8 mouse cellular contexts compared by ENCODE assay signal in genomic region chr16:32814539-32814938, GRCm38 (mm10). TPM values are rescaled to one million over a fixed set of nuclear protein-coding genes. Genes with fewer than 3 reads are reported as not detected.
A peak's percentile ranks its signal among the peaks of the same experiment; 100 is the strongest.
DNase-seq lines count a peak whose midpoint lies in the region; ATAC-seq and TF ChIP-seq lines count a peak whose summit lies in the region.

No protein-coding gene starts in this region.

- H3K36me3 ChIP-seq in hindbrain, embryonic 15.5 days, result no peaks in the 10 kb centered on the region
- H3K36me3 ChIP-seq in limb, embryonic 15.5 days, result no peaks in the 10 kb centered on the region
- H3K36me3 ChIP-seq in midbrain, embryonic 15.5 days (replicated peaks), result no peaks in the 10 kb centered on the region

- DNase-seq in left cerebral cortex, adult 2 months (ENCODE audit: extremely low spot score in 1 of 2, low spot score in 2 of 2), result peak; percentile 18 to 20
- DNase-seq in left cerebral cortex, adult 11 months (ENCODE audit: low spot score), result no peak
- peak; percentile 47 to 55 for DNase-seq in cerebellum, adult 2 months
- peak; percentile 23 for DNase-seq in forelimb bud, embryonic 11.5 days (ENCODE audit: low read depth, low spot score)
- DNase-seq in thymus, postnatal 14 days, result peak; percentile 54

- no peak for TF ChIP-seq POLR2A in cerebellum, adult 2 months (IDR thresholded peaks at IDR 0.05; ENCODE audit: borderline replicate concordance, insufficient read depth, low read length)

- H3K9ac ChIP-seq in hindbrain, embryonic 15.5 days, result no peak overlapping the region
- H3K9ac ChIP-seq in limb, embryonic 15.5 days, result no peak overlapping the region
- H3K9ac ChIP-seq in midbrain, embryonic 15.5 days, result peak overlapping the region; percentile 17; the same call in 1 of the 2 replicates

- H3K9me3 ChIP-seq in hindbrain, embryonic 15.5 days, result no peaks in the 10 kb centered on the region
- no peaks in the 10 kb centered on the region for H3K9me3 ChIP-seq in limb, embryonic 15.5 days
- H3K9me3 ChIP-seq in midbrain, embryonic 15.5 days, result no peaks in the 10 kb centered on the region

- peak overlapping the region; percentile 31 for H3K4me3 ChIP-seq in left cerebral cortex, adult 2 months
- peak overlapping the region; percentile 86 for H3K4me3 ChIP-seq in cerebellum, adult 2 months (replicated peaks; ENCODE audit: insufficient read depth, low read depth, low read length)
- peak overlapping the region; percentile 32 for H3K4me3 ChIP-seq in hindbrain, embryonic 15.5 days
- H3K4me3 ChIP-seq in limb, embryonic 15.5 days, result peak overlapping the region; percentile 31
- peak overlapping the region; percentile 34 for H3K4me3 ChIP-seq in midbrain, embryonic 15.5 days

- intact Hi-C loops in left cerebral cortex, adult 2 months (cut with DNase I), result loop anchor here (5.0 to 10.0 kb wide), 3 partner anchors 73 to 340 kb away; no protein-coding TSS in a partner anchor

- no peaks in the 10 kb centered on the region for H3K27me3 ChIP-seq in cerebellum, adult 2 months (ENCODE audit: control insufficient read depth, insufficient read depth, low read length)
- no peaks in the 10 kb centered on the region for H3K27me3 ChIP-seq in hindbrain, embryonic 15.5 days
- no peaks in the 10 kb centered on the region for H3K27me3 ChIP-seq in limb, embryonic 15.5 days
- no peaks in the 10 kb centered on the region for H3K27me3 ChIP-seq in midbrain, embryonic 15.5 days (replicated peaks)

- no peaks in the 10 kb centered on the region; the same call in 1 of the 2 replicates for H3K4me1 ChIP-seq in cerebellum, adult 2 months (ENCODE audit: control insufficient read depth, insufficient read depth, low read length)
- peaks cover 4% of the 10 kb centered on the region for H3K4me1 ChIP-seq in hindbrain, embryonic 15.5 days (replicated peaks)
- H3K4me1 ChIP-seq in limb, embryonic 15.5 days, result peaks cover 13% of the 10 kb centered on the region
- H3K4me1 ChIP-seq in midbrain, embryonic 15.5 days, result peaks cover 9% of the 10 kb centered on the region

- no peak for TF ChIP-seq CTCF in left cerebral cortex, adult 2 months (IDR thresholded peaks at IDR 0.05)
- TF ChIP-seq CTCF in cerebellum, adult 2 months (IDR thresholded peaks at IDR 0.05; ENCODE audit: borderline replicate concordance, insufficient read depth, low read depth, low read length), result no peak

- ATAC-seq in hindbrain, embryonic 15.5 days (ENCODE audit: low FRiP score, low read depth), result 0 out of 2 replicates have a peak, but pooled peaks have one; percentile 13
- ATAC-seq in limb, embryonic 15.5 days (ENCODE audit: insufficient number of reproducible peaks, low FRiP score, low TSS enrichment, low read depth), result 0 out of 2 replicates have a peak, but pooled peaks have one; percentile 24
- 0 out of 2 replicates have a peak, but pooled peaks have one; percentile 27 for ATAC-seq in midbrain, embryonic 15.5 days (replicated peaks)

- H3K4me2 ChIP-seq in hindbrain, embryonic 15.5 days, result peak overlapping the region; percentile 56
- peak overlapping the region; percentile 58 for H3K4me2 ChIP-seq in limb, embryonic 15.5 days
- peak overlapping the region; percentile 58 for H3K4me2 ChIP-seq in midbrain, embryonic 15.5 days

- H3K27ac ChIP-seq in left cerebral cortex, adult 2 months, result no peak overlapping the region
- H3K27ac ChIP-seq in cerebellum, adult 2 months (ENCODE audit: insufficient read depth, low read length), result no peak overlapping the region
- H3K27ac ChIP-seq in hindbrain, embryonic 15.5 days (replicated peaks), result no peak overlapping the region
- no peak overlapping the region for H3K27ac ChIP-seq in limb, embryonic 15.5 days
- H3K27ac ChIP-seq in midbrain, embryonic 15.5 days, result no peak overlapping the region

- WGBS in cerebellum, adult 2 months, result 29% methylated on average over 14 of the region's 14 CpGs
- 30% methylated on average over 14 of the region's 14 CpGs for WGBS in hindbrain, embryonic 15.5 days
- 14% methylated on average over 14 of the region's 14 CpGs for WGBS in limb, embryonic 15.5 days
- WGBS in midbrain, embryonic 15.5 days, result 29% methylated on average over 14 of the region's 14 CpGs

RNA-seq across cellular contexts. Expression of gene Smbd1, which starts 4.3 kb away (rescaled TPM):
- total RNA-seq in left cerebral cortex, adult 2 months (2021), result not detected
- not detected in 2 replicates for polyA plus RNA-seq in cerebellum, adult 2 months (2012; rRNA removed)
- polyA plus RNA-seq in hindbrain, embryonic 15.5 days (2015; fragmentation: Nextera tagmentation; extraction: Ambion mirVana), result not detected in 2 replicates
- not detected in 2 replicates for polyA plus RNA-seq in limb, embryonic 15.5 days (2015; fragmentation: Nextera tagmentation; extraction: Ambion mirVana)
- polyA plus RNA-seq in midbrain, embryonic 15.5 days (2015; fragmentation: Nextera tagmentation; extraction: Ambion mirVana), result not detected in 2 replicates

RNA-seq across cellular contexts. Expression of gene Muc20, which starts 17.3 kb away (rescaled TPM):
- not detected for total RNA-seq in left cerebral cortex, adult 2 months (2021)
- not detected in 2 replicates for polyA plus RNA-seq in cerebellum, adult 2 months (2012; rRNA removed)
- polyA plus RNA-seq in hindbrain, embryonic 15.5 days (2015; fragmentation: Nextera tagmentation; extraction: Ambion mirVana), result 0.06 TPM in 1 of 2 replicates, not detected in the other
- 0.15 TPM in 1 of 2 replicates, not detected in the other for polyA plus RNA-seq in limb, embryonic 15.5 days (2015; fragmentation: Nextera tagmentation; extraction: Ambion mirVana)
- polyA plus RNA-seq in midbrain, embryonic 15.5 days (2015; fragmentation: Nextera tagmentation; extraction: Ambion mirVana), result not detected in 2 replicates

Comparison
In these comparisons a context has a peak if more than half of its experiments do, and no peak if none do; other contexts are left out.
1. H3K4me3 ChIP-seq: peak in every context shown above with its lines; median percentile 86 in cerebellum, adult 2 months; 34 in midbrain, embryonic 15.5 days; 32 in hindbrain, embryonic 15.5 days; 31 in left cerebral cortex, adult 2 months; 31 in limb, embryonic 15.5 days.